Mouse (Mus musculus) megakaryocyte, embryonic 14.5 days (primary cell): Measurements from ENCODE around the gene Nfyc.

Experiments
- FLI1 ChIP-seq: IDR thresholded peaks from 2 replicates; pipeline ENCODE4 v1.6.1; 2012; ENCODE audit warnings: low read length, inconsistent platforms, mixed read lengths
- GATA1 ChIP-seq: IDR thresholded peaks from 3 replicates; pipeline ENCODE4 v1.6.1; 2012; ENCODE audit warnings: mixed read lengths, low read length, inconsistent platforms, borderline replicate concordance

- TF ChIP-seq GATA1 (no peak), FLI1 (no peak)
Observed at GRCm38 (mm10) chr4:120726174-120726573, 105.2 kb downstream of the Nfyc start.
